Mouse (Mus musculus) cerebral cortex, adult 2 months (tissue): ENCODE data around the gene Fcer1a.

ENCODE experiments used
- WGBS: fragments of 180-500 bp; shearing (Covaris S2); methylation state at CpG from one replicate; pipeline ENCODE4 v1.1.7; 2018; 5-methylcytosine and 5-hydroxymethylcytosine counted together

Fcer1a gene

DNA sequence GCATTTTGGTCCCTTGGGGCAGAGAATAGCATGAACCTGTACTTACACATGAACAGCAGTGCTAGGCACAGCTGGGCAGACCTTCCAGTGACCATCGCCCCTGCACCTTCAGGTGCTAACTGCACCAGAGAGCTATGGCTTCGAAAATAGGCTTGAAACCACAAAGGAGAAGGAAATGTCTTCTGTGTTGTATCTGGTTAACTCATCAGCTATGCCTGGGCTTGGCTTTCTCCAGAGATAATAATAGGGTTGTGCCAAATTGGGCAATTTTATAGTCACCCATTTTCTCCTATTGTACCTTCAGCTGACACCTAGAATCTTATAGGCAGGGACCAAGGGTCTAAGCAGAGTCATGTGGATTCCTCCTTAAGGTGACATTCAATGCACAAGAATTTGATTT, at the start of gene Fcer1a:
Gene Fcer1a, minus strand, starts transcription at position 134 of the 400 bp plus-strand sequence.
- 86% methylated on average over 2 of the region's 2 CpGs for WGBS

DNA sequence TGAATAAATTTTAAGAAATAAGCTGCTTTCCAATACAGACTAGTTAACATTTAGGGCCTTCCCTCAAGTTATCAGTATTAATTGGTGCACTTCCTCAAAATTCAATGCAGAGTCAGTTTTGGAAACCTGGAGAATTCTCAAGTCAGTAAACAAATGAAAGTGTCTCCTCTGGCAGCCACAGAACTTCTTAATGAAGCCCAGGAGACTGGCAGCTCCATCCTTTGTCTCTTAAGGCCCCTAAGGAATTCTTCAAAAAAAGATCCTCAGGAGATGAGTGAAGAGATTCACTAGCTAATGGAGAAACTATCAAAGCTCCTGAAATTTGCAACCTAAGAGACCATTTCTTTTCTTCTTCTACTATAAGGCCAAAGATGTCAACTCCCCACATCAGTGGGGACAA, 38.7 kb upstream of the Fcer1a start, which contains the start of gene Olfr418:
Gene Olfr418, plus strand, starts transcription at position 301 of the 400 bp plus-strand sequence.

DNA sequence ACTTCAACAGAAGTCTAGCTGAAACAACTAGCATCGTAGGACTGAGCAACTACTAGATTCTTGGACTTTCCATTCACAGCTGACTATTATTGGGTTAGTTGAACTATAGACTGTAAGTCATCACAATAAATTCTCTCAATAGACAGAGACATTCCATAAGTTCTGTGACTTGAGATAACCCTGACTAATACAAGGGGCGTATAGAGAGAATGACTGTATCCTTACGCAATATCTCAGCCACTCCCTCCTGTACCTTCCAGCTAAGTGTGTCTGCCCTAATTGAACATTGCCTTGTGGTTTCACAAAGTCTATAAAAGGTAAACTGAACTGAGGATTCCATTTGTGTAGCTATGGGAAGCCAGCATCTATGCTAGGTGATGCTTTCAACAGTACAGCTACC, 22.9 kb upstream of the Fcer1a start:
- WGBS, result 97% methylated on average over 3 of the region's 3 CpGs

- WGBS, result 88% methylated on average over 1 of the region's 1 CpGs
Measured at GRCm38 (mm10) chr1:173237004-173237403, 10.0 kb upstream of the Fcer1a start.

DNA sequence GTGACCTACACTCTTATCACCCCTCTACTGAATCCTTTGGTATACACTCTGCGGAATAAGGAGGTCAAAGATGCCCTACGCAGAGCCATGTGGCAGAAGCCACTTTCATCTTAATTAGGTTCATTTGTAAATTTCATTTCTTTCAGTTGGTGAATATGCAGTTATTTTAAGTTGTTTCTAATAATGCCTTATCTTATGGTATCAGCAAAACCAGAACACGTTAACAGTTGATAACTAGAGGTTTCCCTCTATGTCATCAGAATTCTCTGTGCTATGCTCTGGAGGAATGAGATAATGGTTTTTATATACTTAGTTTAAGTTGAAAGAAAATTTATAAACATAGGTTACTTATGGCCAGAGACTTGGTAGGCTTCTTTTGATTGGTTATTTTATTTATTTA, 10.5 kb downstream of the Fcer1a start:
- WGBS, result 95% methylated on average over 3 of the region's 3 CpGs

DNA sequence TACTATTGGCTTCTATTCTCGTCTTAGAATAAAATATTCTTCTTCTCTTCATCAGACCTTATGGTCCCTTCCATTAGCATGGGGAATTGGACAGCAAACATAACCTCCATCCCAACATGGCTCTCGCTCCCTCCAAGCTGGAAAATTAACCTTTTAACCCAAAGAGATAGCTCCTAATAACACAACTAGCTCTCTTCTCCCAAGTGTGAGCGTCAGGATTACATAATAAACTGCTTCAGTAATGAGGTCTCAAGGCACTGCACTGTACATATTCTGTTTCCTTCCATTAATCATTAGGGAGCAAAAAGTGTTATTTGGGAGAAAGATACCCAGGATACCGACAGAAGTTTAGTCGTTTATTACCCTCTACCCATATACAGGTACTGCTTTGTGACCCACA, 14.9 kb downstream of the Fcer1a start, which contains the start of gene Olfr1404:
Gene Olfr1404, plus strand, starts transcription at position 301 of the 400 bp plus-strand sequence.
- 88% methylated on average over 5 of the region's 5 CpGs for WGBS

DNA sequence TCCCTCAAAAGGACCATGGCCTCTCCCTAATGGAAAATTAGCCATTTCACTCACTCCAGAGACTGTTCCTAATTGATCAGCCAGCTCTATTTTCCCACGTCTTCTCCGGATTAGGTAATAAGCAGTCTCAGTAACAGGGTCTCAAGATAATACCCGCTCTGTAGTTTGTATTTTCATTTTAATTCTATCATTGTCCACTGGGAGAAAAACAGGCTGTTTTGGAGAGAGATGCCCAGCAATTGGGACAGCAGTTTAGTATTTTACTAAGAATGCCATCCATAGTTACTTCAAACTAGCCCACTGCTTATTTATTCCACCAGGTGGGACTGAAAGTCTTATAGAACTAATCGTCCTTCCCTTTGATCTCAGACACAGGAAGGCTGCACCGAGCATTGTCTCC, 29.5 kb downstream of the Fcer1a start, which contains the start of gene Olfr218:
Gene Olfr218, plus strand, starts transcription at position 301 of the 400 bp plus-strand sequence.
- 70% methylated on average over 5 of the region's 5 CpGs for WGBS

DNA sequence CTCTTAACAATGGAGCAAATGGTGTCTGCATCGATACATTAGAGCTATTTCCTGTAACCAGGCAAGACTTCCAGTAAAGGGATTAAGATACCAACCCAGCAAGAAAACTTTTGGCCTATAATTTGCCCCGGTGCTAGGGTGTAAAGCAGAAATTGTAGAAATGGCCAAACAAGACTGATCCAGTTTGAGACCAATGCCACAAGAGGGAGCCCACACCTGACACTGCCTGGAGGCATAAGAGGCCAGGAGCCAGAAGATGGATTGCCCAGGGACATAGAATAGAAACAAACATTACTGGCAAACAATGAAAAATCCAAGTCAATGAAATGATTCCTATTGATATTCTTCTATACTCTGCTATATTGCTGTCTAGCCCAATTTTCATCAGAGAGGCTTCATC, 30.7 kb downstream of the Fcer1a start:
- 87% methylated on average over 2 of the region's 2 CpGs for WGBS

GRCm38 (mm10) chr1:173192059-173192458, 35.0 kb downstream of the Fcer1a start:
- 80% methylated on average over 3 of the region's 3 CpGs for WGBS

- 62% methylated on average over 3 of the region's 3 CpGs for WGBS
Measured at GRCm38 (mm10) chr1:173190540-173190939, 36.5 kb downstream of the Fcer1a start, which contains the start of gene Olfr1406. Gene Olfr1406, minus strand, starts transcription at chr1:173190640.
